Mouse (Mus musculus) telencephalon, adult 2 months (tissue): ENCODE data around the gene Serpinh1.

ENCODE experiments used
- DNase-seq: peaks from one replicate; pipeline ENCODE4 v3.0.0-alpha.2; 2011; ENCODE audit warnings: low read depth, low spot score

The Serpinh1 gene

GRCm38 (mm10) chr7:99352526-99353400, at the start of gene Serpinh1:
Gene Serpinh1 (minus strand): TSS chr7:99353239.
- DNase-seq, result no peak

- no peak for DNase-seq
These were observed 49.4 kb upstream of the Serpinh1 start for GRCm38 (mm10) chr7:99402477-99402876.

- DNase-seq, result no peak
These were observed 48.3 kb upstream of the Serpinh1 start for GRCm38 (mm10) chr7:99401373-99401772.

- DNase-seq, result no peak
These were observed 44.1 kb upstream of the Serpinh1 start for GRCm38 (mm10) chr7:99396994-99397659.

- no peak for DNase-seq
These were observed 43.0 kb upstream of the Serpinh1 start for GRCm38 (mm10) chr7:99395908-99396616.

- no peak for DNase-seq
These were observed 42.3 kb upstream of the Serpinh1 start for GRCm38 (mm10) chr7:99395385-99395784.

GRCm38 (mm10) chr7:99393711-99394325, 40.8 kb upstream of the Serpinh1 start:
- DNase-seq, result peak; percentile 63

- DNase-seq, result no peak
These were observed 39.7 kb upstream of the Serpinh1 start for GRCm38 (mm10) chr7:99392696-99393095.

- no peak for DNase-seq
These were observed 37.5 kb upstream of the Serpinh1 start for GRCm38 (mm10) chr7:99390559-99390958.

GRCm38 (mm10) chr7:99387356-99387755, 34.3 kb upstream of the Serpinh1 start:
- no peak for DNase-seq

- no peak for DNase-seq
These were observed 33.8 kb upstream of the Serpinh1 start for GRCm38 (mm10) chr7:99386811-99387210.

- DNase-seq, result no peak
These were observed 33.0 kb upstream of the Serpinh1 start for GRCm38 (mm10) chr7:99386030-99386429.

- DNase-seq, result no peak
These were observed 31.1 kb upstream of the Serpinh1 start for GRCm38 (mm10) chr7:99384101-99384611.

- DNase-seq, result no peak
These were observed 30.2 kb upstream of the Serpinh1 start for GRCm38 (mm10) chr7:99383246-99383645.

- no peak for DNase-seq
These were observed 29.3 kb upstream of the Serpinh1 start for GRCm38 (mm10) chr7:99382088-99383000.

GRCm38 (mm10) chr7:99381214-99382087, 28.4 kb upstream of the Serpinh1 start, which contains the start of gene Gdpd5:
Gene Gdpd5 (plus strand): TSS chr7:99381414.
- peak; percentile 93 for DNase-seq

- peak; percentile 51 for DNase-seq
These were observed 27.6 kb upstream of the Serpinh1 start for GRCm38 (mm10) chr7:99380491-99381213.

GRCm38 (mm10) chr7:99378870-99379269, 25.8 kb upstream of the Serpinh1 start:
- DNase-seq, result no peak

- no peak for DNase-seq
These were observed 22.4 kb upstream of the Serpinh1 start for GRCm38 (mm10) chr7:99375455-99375854.
